Mouse (Mus musculus) adrenal gland, adult 10 weeks (tissue): ENCODE data around the gene Gm28042. TPM values are rescaled to one million over a fixed set of nuclear protein-coding genes. Genes with fewer than 3 reads are reported as not detected.

ENCODE experiments used
- polyA plus RNA-seq: library from polyadenylated mRNA; stranded (reverse); fragments of 350-450 nt; fragmentation: Illumina TruSeq; extraction: RNeasy Lipid Tissue Mini Kit (QIAGEN cat#74804); gene quantifications from one replicate; pipeline ENCODE4 v1.2.3, GENCODE M21; 2014; ENCODE audit warnings: low read depth, low replicate concordance

Gene Gm28042
- polyA plus RNA-seq: not detected

GRCm38 (mm10) chr2:120026984-120027949 lies at the start of gene Gm28042, which contains the start of gene Jmjd7:
Gm28042 (plus strand) TSS chr2:120027493.
Jmjd7 (plus strand) TSS chr2:120027483.

GRCm38 (mm10) chr2:120032726-120033467 lies 5.6 kb downstream of the Gm28042 start, which contains the start of gene Pla2g4b:
Pla2g4b (plus strand) TSS chr2:120033417.

Other genes with a start within 250 kb of the Gm28042 start
- gene Rpap1, start 240.0 kb upstream of the Gm28042 start, polyA plus RNA-seq: 1.2 TPM
- gene Tyro3, start 229.8 kb upstream of the Gm28042 start, polyA plus RNA-seq: 0.47 TPM
- gene Mga, start 130.3 kb upstream of the Gm28042 start, polyA plus RNA-seq: 53.1 TPM
- 1.6 TPM for gene Mapkbp1, start 54.8 kb upstream of the Gm28042 start, polyA plus RNA-seq
- not detected for gene Jmjd7, start within 50 bp of the Gm28042 start, polyA plus RNA-seq
- gene Pla2g4b, start 5.9 kb downstream of the Gm28042 start, polyA plus RNA-seq: 0.52 TPM
- 34.1 TPM for gene Ehd4, start 127.1 kb downstream of the Gm28042 start, polyA plus RNA-seq
- not detected for gene Pla2g4e, start 217.8 kb downstream of the Gm28042 start, polyA plus RNA-seq